Mouse (Mus musculus) stomach, embryonic 15.5 days (tissue): Measurements from ENCODE around the gene 5330417H12Rik. TPM values are rescaled to one million over a fixed set of nuclear protein-coding genes. Genes with fewer than 3 reads are reported as not detected.

ENCODE experiments used
- ATAC-seq: fragments of 200-750 bp; cut with Nextera tagmentation; 2 replicates; pipeline ENCODE4 v1.8.0; 2017; ENCODE audit warnings: low read depth, moderate number of reproducible peaks, moderate TSS enrichment; ENCODE audit not compliant: insufficient read depth, low FRiP score
- H3K27ac ChIP-seq: fragments of 300-500 bp; sonication (generic); 2 replicates; pipeline ENCODE4 v1.5.1; 2015; ENCODE audit warnings: mild to moderate bottlenecking, inconsistent platforms
- H3K27me3 ChIP-seq: fragments of 300-500 bp; sonication (generic); replicated peaks from 2 replicates; pipeline ENCODE4 v1.6.1; 2015; ENCODE audit warnings: inconsistent platforms
- H3K36me3 ChIP-seq: fragments of 300-500 bp; sonication (generic); 2 replicates; pipeline ENCODE4 v1.6.1; 2015; ENCODE audit warnings: inconsistent platforms
- H3K4me1 ChIP-seq: fragments of 300-500 bp; sonication (generic); 2 replicates; pipeline ENCODE4 v1.6.1; 2015; ENCODE audit warnings: inconsistent platforms
- H3K4me2 ChIP-seq: fragments of 300-500 bp; sonication (generic); 2 replicates; pipeline ENCODE4 v1.6.1; 2015; ENCODE audit warnings: mild to moderate bottlenecking, inconsistent platforms
- H3K4me3 ChIP-seq: fragments of 300-500 bp; sonication (generic); replicated peaks from 2 replicates; pipeline ENCODE4 v1.5.1; 2015; ENCODE audit warnings: inconsistent platforms
- H3K9ac ChIP-seq: fragments of 300-500 bp; sonication (generic); 2 replicates; pipeline ENCODE4 v1.6.1; 2015; ENCODE audit warnings: inconsistent platforms
- H3K9me3 ChIP-seq: fragments of 300-500 bp; sonication (generic); 2 replicates; pipeline ENCODE4 v1.6.1; 2016; ENCODE audit warnings: inconsistent platforms
- WGBS: fragments of 180-500 bp; shearing (Covaris S2); methylation state at CpG from one replicate; pipeline ENCODE4 v1.1.7; 2015; 5-methylcytosine and 5-hydroxymethylcytosine counted together
- polyA plus RNA-seq: library from polyadenylated mRNA; unstranded; fragments of >200 nt; fragmentation: Nextera tagmentation; extraction: Ambion mirVana; gene quantifications from 2 replicates; pipeline ENCODE4 v1.2.1, GENCODE M21; 2015

The 5330417H12Rik gene
- polyA plus RNA-seq, 1 experiment from 2014 or later: not detected

DNA sequence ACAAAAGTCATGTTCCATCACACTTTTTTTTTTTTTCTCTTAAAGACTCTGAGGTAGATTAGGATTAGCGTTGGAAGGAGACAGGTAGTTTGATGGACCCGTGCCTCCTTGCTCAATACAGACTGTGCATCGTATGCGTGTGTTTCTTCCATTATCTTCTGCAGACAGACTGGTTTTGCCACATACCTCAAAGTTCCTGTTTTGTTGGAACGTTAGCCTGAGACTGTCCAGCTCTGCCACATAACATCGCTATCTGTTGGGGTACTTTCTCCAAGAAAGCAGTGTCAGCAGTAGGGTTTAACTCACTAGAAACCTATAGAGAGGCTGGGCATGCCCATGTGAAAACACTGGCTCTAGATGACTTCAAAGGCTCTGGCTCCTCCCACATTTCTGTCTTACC is 31.5 kb upstream of the 5330417H12Rik start:
- Histone ChIP-seq H3K36me3 (no peaks in the 10 kb centered on the region), H3K9ac (no peak overlapping the region), H3K4me1 (peaks cover 1% of the 10 kb centered on the region; the same call in 1 of the 2 replicates), H3K4me3 (no peak overlapping the region), H3K27ac (no peak overlapping the region), H3K4me2 (no peak overlapping the region), H3K9me3 (no peaks in the 10 kb centered on the region), H3K27me3 (no peaks in the 10 kb centered on the region)
- no peak for ATAC-seq
- WGBS: 64% methylated on average over 6 of the region's 6 CpGs

DNA sequence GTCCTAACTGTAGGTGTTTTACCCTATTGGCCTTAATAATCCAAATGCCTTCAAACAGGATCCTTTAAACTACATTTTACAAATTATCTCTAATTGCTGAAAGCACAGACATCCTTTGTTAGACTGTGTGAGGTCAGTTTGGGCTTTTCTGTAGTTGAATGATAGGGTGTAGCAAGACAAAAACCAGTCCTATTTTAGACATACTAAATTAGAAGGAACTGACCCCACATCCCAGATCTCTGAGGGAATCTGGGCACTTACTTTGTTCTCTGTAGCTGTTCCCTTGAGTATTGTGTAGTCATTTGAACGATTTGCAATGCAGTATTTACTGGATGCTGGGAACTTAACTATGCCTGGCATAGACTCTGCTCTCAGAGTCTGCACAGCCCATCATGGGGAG is 26.9 kb upstream of the 5330417H12Rik start:
- Histone ChIP-seq H3K9ac (no peak overlapping the region), H3K4me3 (no peak overlapping the region), H3K36me3 (no peaks in the 10 kb centered on the region), H3K27me3 (no peaks in the 10 kb centered on the region), H3K4me2 (no peak overlapping the region), H3K27ac (no peak overlapping the region), H3K4me1 (no peaks in the 10 kb centered on the region), H3K9me3 (no peaks in the 10 kb centered on the region)
- no peak for ATAC-seq
- 56% methylated on average over 1 of the region's 1 CpGs for WGBS

DNA sequence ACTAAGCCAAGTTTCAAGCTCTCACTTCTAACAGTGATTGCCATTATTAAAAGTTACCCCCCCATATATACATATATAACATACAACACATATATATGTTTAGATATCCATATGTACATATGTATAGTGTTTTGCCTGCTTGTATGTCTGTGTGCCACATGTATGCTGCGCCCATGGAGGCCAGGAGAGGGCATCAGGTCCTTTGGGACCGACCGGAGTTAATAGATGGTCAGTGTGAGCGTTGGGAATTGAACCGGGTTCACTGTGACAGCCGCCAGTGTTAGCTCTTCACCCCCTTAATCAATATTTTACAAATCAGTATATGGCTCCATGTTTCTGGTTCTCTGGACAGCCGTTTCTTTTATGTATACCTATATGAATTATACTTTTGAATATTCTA is 25.0 kb upstream of the 5330417H12Rik start:
- no peaks in the 10 kb centered on the region for H3K36me3 ChIP-seq
- WGBS: 79% methylated on average over 7 of the region's 7 CpGs
- H3K27ac ChIP-seq: no peak overlapping the region
- no peak for ATAC-seq
- no peak overlapping the region for H3K9ac ChIP-seq
- H3K4me2 ChIP-seq: no peak overlapping the region
- no peak overlapping the region for H3K4me3 ChIP-seq
- H3K4me1 ChIP-seq: no peaks in the 10 kb centered on the region
- H3K9me3 ChIP-seq: no peaks in the 10 kb centered on the region
- no peaks in the 10 kb centered on the region for H3K27me3 ChIP-seq

DNA sequence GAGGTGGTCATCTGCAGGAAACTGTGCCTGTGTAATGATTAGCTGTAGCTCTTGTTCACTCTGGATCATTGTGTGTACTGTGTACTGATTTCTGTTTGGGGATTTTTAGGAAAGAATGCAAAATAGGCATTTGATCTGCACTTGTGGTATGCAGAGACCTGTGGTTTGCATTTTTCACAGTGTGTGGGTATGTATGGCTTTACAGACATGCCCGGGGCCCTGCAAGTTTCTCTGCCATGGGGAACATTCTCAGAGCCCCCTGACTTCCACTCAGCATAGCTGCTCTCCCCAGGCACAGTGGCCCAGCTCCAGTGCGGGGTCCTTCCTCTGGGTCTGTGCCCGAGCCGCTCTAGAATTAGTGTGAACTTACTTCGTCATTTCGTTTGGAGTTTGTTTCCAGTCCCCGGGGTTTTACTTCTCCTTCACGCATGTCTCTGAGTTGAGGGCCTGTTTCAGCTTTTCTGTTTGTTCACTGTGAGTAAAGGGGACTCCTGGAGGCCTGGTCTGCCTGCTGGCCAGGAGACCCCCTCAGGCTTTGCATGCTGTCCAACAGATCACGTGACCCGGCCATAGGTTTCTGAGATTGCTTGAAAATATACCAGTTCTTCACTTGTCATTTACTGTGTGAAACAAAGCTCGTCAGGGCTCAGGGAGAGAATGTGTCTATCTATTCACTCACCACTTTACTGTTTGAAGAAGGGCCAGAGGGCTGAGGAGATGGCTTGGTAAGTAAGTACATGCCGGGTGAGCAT is 24.2 kb upstream of the 5330417H12Rik start:
- Histone ChIP-seq H3K4me3 (no peak overlapping the region), H3K27ac (no peak overlapping the region), H3K4me2 (no peak overlapping the region), H3K9me3 (no peaks in the 10 kb centered on the region), H3K36me3 (no peaks in the 10 kb centered on the region), H3K27me3 (no peaks in the 10 kb centered on the region), H3K4me1 (no peaks in the 10 kb centered on the region), H3K9ac (no peak overlapping the region)
- whole genome bisulfite sequencing: 74% methylated on average over 12 of the region's 12 CpGs
- ATAC-seq: no peak

DNA sequence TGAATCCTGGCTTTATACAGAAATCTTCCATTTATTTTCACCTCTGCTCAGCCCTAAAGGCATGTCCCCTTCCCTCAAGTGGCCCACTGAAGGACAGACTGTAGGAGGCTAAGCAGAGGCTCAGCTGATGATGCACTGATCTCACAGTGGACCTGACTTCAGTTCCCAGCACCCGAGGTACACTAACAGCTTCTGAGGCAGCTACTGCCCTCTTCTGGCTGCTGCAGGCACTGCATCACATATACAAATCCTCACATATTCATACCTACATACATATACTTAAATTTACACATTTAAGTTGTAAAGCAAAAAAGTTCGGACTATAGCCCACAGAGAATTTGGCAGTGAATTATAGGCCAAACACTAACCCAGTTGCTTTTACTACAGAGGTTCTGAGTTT is 20.0 kb upstream of the 5330417H12Rik start:
- no peak for ATAC-seq
- Histone ChIP-seq H3K9ac (no peak overlapping the region), H3K4me1 (no peaks in the 10 kb centered on the region), H3K4me2 (no peak overlapping the region), H3K27me3 (no peaks in the 10 kb centered on the region), H3K27ac (no peak overlapping the region), H3K9me3 (no peaks in the 10 kb centered on the region), H3K4me3 (no peak overlapping the region), H3K36me3 (no peaks in the 10 kb centered on the region)
- WGBS: 93% methylated on average over 2 of the region's 2 CpGs

DNA sequence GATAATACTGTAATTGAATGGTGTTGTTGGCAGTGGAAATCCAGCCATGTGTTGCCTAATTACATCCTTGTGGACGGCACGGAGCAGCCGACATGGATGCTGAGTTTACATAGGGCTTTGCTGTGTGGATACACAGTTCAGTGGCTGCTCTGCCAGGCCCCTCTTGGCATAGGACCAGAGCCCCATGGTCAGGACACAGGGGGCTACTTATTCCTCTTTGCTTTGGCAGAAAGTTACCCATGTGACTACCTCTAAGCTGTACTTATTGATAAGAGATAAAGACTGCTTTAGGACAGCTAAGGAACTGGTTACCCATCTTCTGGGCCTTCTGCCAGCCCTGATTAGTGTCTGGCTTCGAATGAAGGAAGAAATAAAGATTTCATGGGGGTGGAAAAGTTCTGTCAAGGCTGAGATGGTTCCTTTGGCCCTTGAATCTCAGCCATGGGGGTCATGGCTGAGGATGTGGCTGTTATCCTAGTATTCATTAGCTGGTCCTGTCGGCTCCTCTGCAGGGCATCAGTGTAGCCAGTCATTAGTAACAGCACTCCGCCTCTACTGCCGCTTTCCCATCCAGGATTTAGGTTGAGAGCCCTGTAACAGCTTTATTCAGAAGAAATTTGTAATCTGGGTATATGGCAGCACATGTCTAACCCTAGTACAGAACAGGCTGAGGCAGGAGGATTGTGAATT is 17.8 kb upstream of the 5330417H12Rik start:
- ATAC-seq: no peak
- H3K9ac ChIP-seq: no peak overlapping the region
- 62% methylated on average over 7 of the region's 7 CpGs for WGBS
- no peaks in the 10 kb centered on the region for H3K9me3 ChIP-seq
- no peaks in the 10 kb centered on the region for H3K36me3 ChIP-seq
- H3K27ac ChIP-seq: no peak overlapping the region; the same call in 1 of the 2 replicates
- no peaks in the 10 kb centered on the region for H3K27me3 ChIP-seq
- no peak overlapping the region for H3K4me2 ChIP-seq
- H3K4me3 ChIP-seq: no peak overlapping the region
- no peaks in the 10 kb centered on the region for H3K4me1 ChIP-seq

DNA sequence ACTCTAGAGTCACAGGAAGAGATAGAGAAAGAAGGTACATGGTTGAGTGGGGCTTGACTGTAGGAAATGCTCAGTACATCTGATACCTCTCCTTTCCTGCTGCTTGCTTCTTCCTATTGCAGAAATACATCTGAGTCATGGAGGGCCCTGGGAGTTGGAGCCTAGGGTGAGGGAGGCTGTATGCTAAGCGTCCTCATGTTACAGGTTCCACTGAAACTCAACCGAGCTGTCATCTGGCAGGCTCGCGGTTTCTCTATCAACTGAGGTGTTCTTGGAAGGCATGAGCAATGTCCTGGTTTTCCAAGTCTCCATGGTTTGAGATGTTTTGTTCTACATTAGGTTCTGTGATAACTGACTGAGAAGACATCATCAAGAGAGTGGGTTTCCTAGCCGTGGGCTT is 13.1 kb upstream of the 5330417H12Rik start:
- 82% methylated on average over 5 of the region's 5 CpGs for WGBS
- no peaks in the 10 kb centered on the region for H3K4me1 ChIP-seq
- no peaks in the 10 kb centered on the region for H3K9me3 ChIP-seq
- H3K4me2 ChIP-seq: no peak overlapping the region
- no peak overlapping the region for H3K4me3 ChIP-seq
- no peak overlapping the region for H3K9ac ChIP-seq
- H3K36me3 ChIP-seq: no peaks in the 10 kb centered on the region
- no peak overlapping the region for H3K27ac ChIP-seq
- no peaks in the 10 kb centered on the region for H3K27me3 ChIP-seq
- no peak for ATAC-seq

DNA sequence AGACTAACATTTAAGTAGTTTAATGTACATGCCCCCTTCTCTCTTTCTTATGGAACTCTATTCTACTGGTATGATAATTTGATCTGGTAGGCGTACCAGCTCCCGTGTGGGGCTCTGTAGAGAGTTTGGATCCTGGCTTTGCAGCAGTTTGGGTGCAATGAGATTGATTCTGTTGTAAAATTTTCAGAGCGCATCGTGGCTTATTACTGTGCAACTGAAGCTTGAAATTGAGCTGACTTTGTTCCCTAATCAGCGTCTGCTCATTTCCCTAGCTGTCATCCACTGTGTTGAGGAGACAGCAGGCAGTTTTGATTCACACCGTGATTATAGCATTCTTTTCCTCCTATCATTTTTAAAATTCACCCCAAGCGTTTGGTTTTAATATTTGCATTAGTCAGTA is 12.4 kb upstream of the 5330417H12Rik start:
- ATAC-seq: no peak
- H3K4me3 ChIP-seq: no peak overlapping the region
- no peak overlapping the region for H3K4me2 ChIP-seq
- H3K4me1 ChIP-seq: no peaks in the 10 kb centered on the region
- WGBS: 86% methylated on average over 7 of the region's 7 CpGs
- no peak overlapping the region for H3K9ac ChIP-seq
- no peak overlapping the region for H3K27ac ChIP-seq
- H3K36me3 ChIP-seq: no peaks in the 10 kb centered on the region
- no peaks in the 10 kb centered on the region for H3K27me3 ChIP-seq
- H3K9me3 ChIP-seq: no peaks in the 10 kb centered on the region

DNA sequence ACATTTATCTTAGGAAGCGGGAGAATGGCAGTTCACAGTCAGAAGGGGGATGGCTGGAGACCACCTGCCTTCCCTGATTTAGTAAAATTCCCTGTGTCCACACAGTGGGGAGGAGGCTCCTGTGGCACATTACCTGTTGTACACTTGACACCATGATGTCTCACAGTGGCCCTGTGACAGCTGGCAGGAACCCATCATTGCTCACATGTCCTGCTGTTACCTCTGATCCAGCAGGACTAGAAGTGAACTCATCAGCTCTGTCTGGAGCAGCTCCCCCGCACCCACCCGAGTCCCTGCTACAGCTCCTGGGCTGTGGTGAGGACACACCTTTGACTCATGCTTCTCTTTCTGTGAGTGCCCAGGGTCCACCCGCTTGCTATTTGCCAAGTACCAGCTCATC is 8.2 kb upstream of the 5330417H12Rik start:
- no peak overlapping the region for H3K9ac ChIP-seq
- no peaks in the 10 kb centered on the region for H3K27me3 ChIP-seq
- no peak overlapping the region for H3K27ac ChIP-seq
- H3K36me3 ChIP-seq: no peaks in the 10 kb centered on the region
- 84% methylated on average over 4 of the region's 4 CpGs for WGBS
- H3K4me1 ChIP-seq: no peaks in the 10 kb centered on the region
- no peak overlapping the region for H3K4me3 ChIP-seq
- no peak for ATAC-seq
- no peaks in the 10 kb centered on the region for H3K9me3 ChIP-seq
- H3K4me2 ChIP-seq: no peak overlapping the region

DNA sequence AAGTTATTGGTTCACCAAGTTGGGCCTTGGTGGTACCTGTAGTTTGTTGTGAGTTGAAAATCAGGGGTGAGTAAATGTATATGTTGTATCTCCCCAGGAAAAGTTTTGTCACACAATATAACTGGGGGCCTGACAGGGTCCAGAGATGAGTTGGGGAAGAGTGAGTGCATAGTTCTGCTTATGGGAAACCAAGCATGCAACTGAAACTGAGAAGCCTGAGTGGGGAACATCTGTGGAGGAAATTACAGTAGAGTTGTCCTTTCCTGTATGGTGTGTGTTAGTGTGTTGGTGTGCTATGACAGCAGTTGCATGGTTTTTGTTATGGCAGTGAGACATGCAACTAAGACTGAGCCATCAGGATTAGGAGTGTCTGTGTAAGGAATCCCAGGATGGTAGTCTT is 3.4 kb upstream of the 5330417H12Rik start:
- Histone ChIP-seq H3K9me3 (no peaks in the 10 kb centered on the region), H3K4me2 (no peak overlapping the region), H3K4me3 (no peak overlapping the region), H3K27me3 (no peaks in the 10 kb centered on the region), H3K36me3 (no peaks in the 10 kb centered on the region), H3K27ac (no peak overlapping the region), H3K9ac (no peak overlapping the region), H3K4me1 (no peaks in the 10 kb centered on the region)
- no peak for ATAC-seq

DNA sequence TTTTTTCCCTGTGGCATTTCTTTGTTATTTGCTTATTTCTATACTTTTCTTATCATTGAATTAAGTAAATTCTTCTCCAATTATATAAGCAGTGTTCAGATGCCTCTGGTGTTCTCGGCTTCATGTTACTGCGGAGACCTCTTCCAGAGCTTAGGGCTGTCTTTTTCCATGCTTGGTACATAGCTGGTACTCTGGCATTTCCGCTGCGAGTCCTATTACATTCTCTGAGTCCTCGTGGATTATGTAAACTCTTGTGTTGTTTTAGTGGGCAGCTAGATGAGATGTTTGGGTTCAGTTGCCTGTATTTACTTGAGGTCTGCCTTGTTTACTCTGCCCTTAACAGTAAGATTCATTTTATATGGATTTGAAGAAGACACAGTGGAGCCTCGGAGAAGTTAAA is 820 bp upstream of the 5330417H12Rik start:
- no peaks in the 10 kb centered on the region for H3K27me3 ChIP-seq
- no peak overlapping the region for H3K27ac ChIP-seq
- no peaks in the 10 kb centered on the region for H3K9me3 ChIP-seq
- no peak overlapping the region for H3K9ac ChIP-seq
- no peak overlapping the region for H3K4me2 ChIP-seq
- H3K36me3 ChIP-seq: no peaks in the 10 kb centered on the region
- no peaks in the 10 kb centered on the region for H3K4me1 ChIP-seq
- no peak for ATAC-seq
- no peak overlapping the region for H3K4me3 ChIP-seq
- 45% methylated on average over 6 of the region's 6 CpGs for WGBS

DNA sequence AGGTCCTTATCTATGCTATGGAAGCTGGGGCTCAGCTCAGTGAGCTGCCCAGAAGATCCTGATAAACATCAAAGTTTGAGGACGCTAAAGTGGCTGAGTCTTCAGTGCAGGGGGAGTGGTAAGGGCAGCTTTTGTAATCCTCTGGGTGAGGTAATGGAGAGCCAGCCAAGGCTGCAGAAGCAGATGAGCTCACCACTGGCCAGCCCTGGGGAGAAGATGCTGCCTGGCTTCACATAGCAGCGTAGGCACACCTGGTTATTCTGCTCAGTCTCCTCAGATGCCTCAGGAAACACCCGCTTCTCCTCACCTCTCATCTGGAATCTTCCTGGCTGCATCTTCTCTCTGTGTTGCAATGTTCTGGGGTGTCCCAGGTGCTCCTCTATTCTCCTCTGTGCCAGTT is 529 bp downstream of the 5330417H12Rik start:
- H3K9me3 ChIP-seq: no peaks in the 10 kb centered on the region
- no peaks in the 10 kb centered on the region for H3K4me1 ChIP-seq
- H3K27ac ChIP-seq: no peak overlapping the region
- H3K36me3 ChIP-seq: no peaks in the 10 kb centered on the region
- no peak overlapping the region for H3K4me3 ChIP-seq
- H3K27me3 ChIP-seq: no peaks in the 10 kb centered on the region
- ATAC-seq: no peak
- 45% methylated on average over 3 of the region's 3 CpGs for WGBS
- H3K4me2 ChIP-seq: no peak overlapping the region
- no peak overlapping the region for H3K9ac ChIP-seq
